Mouse (Mus musculus): Measurements from ENCODE around the gene Cdkal1.

- TF ChIP-seq POLR2A (IDR thresholded peaks at IDR 0.05; ENCODE audit: insufficient read depth, low read depth, low read length), result no peak
- TF ChIP-seq CTCF (IDR thresholded peaks at IDR 0.05), result no peak
- TF ChIP-seq EP300 (IDR thresholded peaks at IDR 0.05; ENCODE audit: insufficient read depth, low read depth, low read length), result no peak
These were observed 420.7 kb downstream of the Cdkal1 start for GRCm38 (mm10) chr13:29434726-29435125.
